8 mouse cellular contexts compared by ENCODE assay signal in genomic region chr2:134644301-134644912, GRCm38 (mm10). TPM values are rescaled to one million over a fixed set of nuclear protein-coding genes. Genes with fewer than 3 reads are reported as not detected.
DNase-seq lines count a peak whose midpoint lies in the region; ATAC-seq lines count a peak whose summit lies in the region.

No protein-coding gene starts in this region.

- peak overlapping the region; percentile 89 for H3K4me2 ChIP-seq in liver, embryonic 12.5 days

- H3K4me1 ChIP-seq in megakaryocyte, embryonic 14.5 days: peaks cover 54% of the 10 kb centered on the region
- peaks cover 36% of the 10 kb centered on the region for H3K4me1 ChIP-seq in liver, embryonic 12.5 days

- H3K36me3 ChIP-seq in megakaryocyte, embryonic 14.5 days (replicated peaks; ENCODE audit: low read length): peaks cover 3% of the 10 kb centered on the region
- H3K36me3 ChIP-seq in liver, embryonic 12.5 days: peaks cover 3% of the 10 kb centered on the region

- H3K9me3 ChIP-seq in megakaryocyte, embryonic 14.5 days: no peaks in the 10 kb centered on the region
- H3K9me3 ChIP-seq in liver, embryonic 12.5 days (replicated peaks): no peaks in the 10 kb centered on the region

- WGBS in liver, embryonic 12.5 days (ENCODE audit: insufficient replicate concordance): 38% methylated on average over 6 of the region's 6 CpGs

- ATAC-seq in cerebellum, adult (ENCODE audit: insufficient number of reproducible peaks, low FRiP score, low TSS enrichment): no peak
- no peak for ATAC-seq in megakaryocyte, adult 5-6 weeks (ENCODE audit: poor library complexity, severe bottlenecking)
- peak; percentile 0; the same call in 1 of the 2 replicates for ATAC-seq in liver, embryonic 12.5 days

- peak; percentile 56 for DNase-seq in cerebellum, adult 9-10 months
- DNase-seq in right cerebral cortex, adult 18-20 months: no peak
- DNase-seq in ovary, adult 18-20 months (ENCODE audit: low spot score): no peak
- no peak for DNase-seq in kidney, postnatal 4 days

- peak overlapping the region; percentile 100; the same call in 1 of the 2 replicates for H3K27ac ChIP-seq in liver, embryonic 12.5 days

- H3K27me3 ChIP-seq in megakaryocyte, embryonic 14.5 days (replicated peaks): no peaks in the 10 kb centered on the region
- H3K27me3 ChIP-seq in liver, embryonic 12.5 days (replicated peaks): no peaks in the 10 kb centered on the region

- H3K9ac ChIP-seq in liver, embryonic 12.5 days: no peak overlapping the region

- H3K4me3 ChIP-seq in megakaryocyte, embryonic 14.5 days (replicated peaks): peak overlapping the region; percentile 92
- H3K4me3 ChIP-seq in liver, embryonic 12.5 days: peak overlapping the region; percentile 81; the same call in 1 of the 2 replicates

RNA-seq across cellular contexts. Expression of gene Tmx4, which starts 0.5 kb away (rescaled TPM):
- 1.5 and 6.5 TPM in 2 replicates for polyA plus RNA-seq in megakaryocyte, embryonic 14.5 days (2012; ENCODE audit: insufficient read depth, low replicate concordance)
- total RNA-seq in megakaryocyte, adult 5-6 weeks (2015): 34.7 and 41.9 TPM in 2 replicates
- 50.3 and 56.3 TPM in 2 replicates for total RNA-seq in megakaryocyte, adult 5-6 weeks (2017)
- 10.8 and 12.1 TPM in 2 replicates for polyA plus RNA-seq in liver, embryonic 12.5 days (2016; fragmentation: Nextera tagmentation; extraction: Ambion mirVana)
